Mouse (Mus musculus): ENCODE measurements around the gene Col2a1.

Gene Col2a1

DNA sequence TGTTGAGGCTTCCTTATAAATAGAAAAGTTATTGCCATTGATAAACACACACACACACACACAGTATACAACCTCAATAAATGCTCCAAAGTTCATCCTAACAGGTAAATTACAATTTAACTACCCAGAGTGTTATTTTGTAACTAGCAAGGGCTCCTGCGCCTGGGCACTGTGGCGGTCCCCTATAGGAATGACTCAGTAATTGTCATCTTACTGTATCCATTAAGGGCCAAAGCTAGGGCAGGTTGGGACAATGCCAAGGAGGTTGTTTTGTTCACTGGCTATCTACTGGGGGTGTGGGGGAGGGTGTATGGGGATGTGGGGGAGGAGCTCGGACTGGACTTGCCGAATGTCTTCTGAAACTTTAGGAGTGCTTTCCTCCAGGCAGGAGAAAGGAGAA is 77.5 kb downstream of the Col2a1 start:
- no peak for DNase-seq (ENCODE audit: low spot score in 2 of 2)

All from urinary bladder, adult 18-20 months (tissue).